Comparison of ENCODE assay signal across 8 mouse cellular contexts in genomic region chr12:17035128-17035527, GRCm38 (mm10). TPM values are rescaled to one million over a fixed set of nuclear protein-coding genes. Genes with fewer than 3 reads are reported as not detected.
DNase-seq lines count a peak whose midpoint lies in the region; ATAC-seq and TF ChIP-seq lines count a peak whose summit lies in the region.

No protein-coding gene starts in this region.

- intact Hi-C loops in gastrocnemius, adult 2 months (cut with DNase I), result no loop called here
- intact Hi-C loops in gastrocnemius, postnatal 36 days (cut with DNase I), result loop anchor here (2.0 kb wide), 1 partner anchor 222 kb away; no protein-coding TSS in a partner anchor

- TF ChIP-seq CTCF in gastrocnemius, adult 2 months (IDR thresholded peaks at IDR 0.05), result peak; percentile 51

- ATAC-seq in heart, embryonic 11.5 days (replicated peaks; ENCODE audit: insufficient number of reproducible peaks, low FRiP score, low TSS enrichment), result no peak

- H3K4me1 ChIP-seq in heart, embryonic 11.5 days (ENCODE audit: control insufficient read depth, insufficient read depth, low read length), result no peaks in the 10 kb centered on the region

- 65% methylated on average over 2 of the region's 2 CpGs for whole genome bisulfite sequencing in heart, embryonic 11.5 days (ENCODE audit: insufficient replicate concordance)

- no peak overlapping the region for H3K9ac ChIP-seq in heart, embryonic 11.5 days (ENCODE audit: low read depth, low read length)

- no peaks in the 10 kb centered on the region for H3K27me3 ChIP-seq in heart, embryonic 11.5 days (ENCODE audit: control insufficient read depth, insufficient read depth, low read length)

- no peaks in the 10 kb centered on the region for H3K36me3 ChIP-seq in heart, embryonic 11.5 days (ENCODE audit: control insufficient read depth, insufficient read depth, low read length)

- no peaks in the 10 kb centered on the region for H3K9me3 ChIP-seq in heart, embryonic 11.5 days (replicated peaks; ENCODE audit: control insufficient read depth, low read length)

- no peak overlapping the region for H3K4me2 ChIP-seq in heart, embryonic 11.5 days

- DNase-seq in gastrocnemius, adult 2 months, result peak; percentile 45
- DNase-seq in gastrocnemius, postnatal 36 days, result no peak
- peak; percentile 53 for DNase-seq in right cerebral cortex, postnatal 14 days
- no peak for DNase-seq in right cerebral cortex, adult 18-20 months
- peak; percentile 19 to 21 for DNase-seq in cerebellum, postnatal 36 days
- peak; percentile 73 for DNase-seq in naive thymus-derived CD4-positive, alpha-beta T cell, adult 2 months (ENCODE audit: low read depth)
- DNase-seq in frontal cortex, postnatal 10 days (ENCODE audit: low spot score in 2 of 2), result no peak

- H3K27ac ChIP-seq in gastrocnemius, adult 2 months, result no peak overlapping the region
- H3K27ac ChIP-seq in heart, embryonic 11.5 days (ENCODE audit: low read depth, low read length), result no peak overlapping the region

- H3K4me3 ChIP-seq in gastrocnemius, adult 2 months, result no peak overlapping the region
- H3K4me3 ChIP-seq in heart, embryonic 11.5 days (ENCODE audit: low read depth, low read length), result no peak overlapping the region

RNA-seq across cellular contexts. Expression of gene 2410004P03Rik, which starts 23.6 kb away (rescaled TPM):
- not detected for total RNA-seq in gastrocnemius, adult 2 months (2021)
- total RNA-seq in gastrocnemius, postnatal 36 days (2021), result not detected
- 0.64 and 0.66 TPM in 2 replicates for polyA plus RNA-seq in heart, embryonic 11.5 days (2014; fragmentation: Nextera tagmentation; extraction: Ambion mirVana)

RNA-seq across cellular contexts. Expression of gene Pqlc3, which starts 34.9 kb away (rescaled TPM):
- total RNA-seq in gastrocnemius, adult 2 months (2021), result 1 to 10 TPM; 1.1 to 1.6 TPM
- total RNA-seq in gastrocnemius, postnatal 36 days (2021), result 1 to 10 TPM; 1.4 to 1.7 TPM
- 4.2 and 5.1 TPM in 2 replicates for polyA plus RNA-seq in heart, embryonic 11.5 days (2014; fragmentation: Nextera tagmentation; extraction: Ambion mirVana)

Comparison
In these comparisons a context has a peak if more than half of its experiments do, and no peak if none do; other contexts are left out.
1. DNase-seq: peak in gastrocnemius, adult 2 months (single experiment), right cerebral cortex, postnatal 14 days (single experiment), cerebellum, postnatal 36 days (2 of 2) and naive thymus-derived CD4-positive, alpha-beta T cell, adult 2 months (single experiment); none in gastrocnemius, postnatal 36 days (0 of 2), right cerebral cortex, adult 18-20 months (single experiment) and frontal cortex, postnatal 10 days (0 of 2).